Mouse (Mus musculus) liver, postnatal 0 days (tissue): ENCODE measurements around the gene Adam10. TPM values are rescaled to one million over a fixed set of nuclear protein-coding genes. Genes with fewer than 3 reads are reported as not detected.

Experiments
- ATAC-seq: fragments of 200-750 bp; cut with Nextera tagmentation; 2 replicates; pipeline ENCODE4 v1.8.0; 2017; ENCODE audit warnings: mild to moderate bottlenecking, moderate library complexity
- DNase-seq: peaks from one replicate; pipeline ENCODE4 v3.0.0-alpha.2; 2016
- H3K27ac ChIP-seq: fragments of 300-500 bp; sonication (generic); 2 replicates; pipeline ENCODE4 v1.5.1; 2014; ENCODE audit warnings: antibody characterized with exemption, moderate library complexity, mild to moderate bottlenecking, low read depth
- H3K27me3 ChIP-seq: fragments of 300-500 bp; sonication (generic); 2 replicates; pipeline ENCODE4 v1.6.1; 2014; ENCODE audit warnings: low read length, control low read depth, mixed read lengths; ENCODE audit not compliant: insufficient read depth
- H3K36me3 ChIP-seq: fragments of 300-500 bp; sonication (generic); replicated peaks from 2 replicates; pipeline ENCODE4 v1.6.1; 2014; ENCODE audit warnings: mild to moderate bottlenecking, control low read depth, low read length, moderate library complexity, mixed read lengths; ENCODE audit not compliant: insufficient read depth
- H3K4me1 ChIP-seq: fragments of 300-500 bp; sonication (generic); 2 replicates; pipeline ENCODE4 v1.6.1; 2014; ENCODE audit warnings: antibody characterized with exemption, mild to moderate bottlenecking, control low read depth; ENCODE audit not compliant: insufficient read depth
- H3K4me2 ChIP-seq: fragments of 300-500 bp; sonication (generic); 2 replicates; pipeline ENCODE4 v1.6.1; 2014; ENCODE audit warnings: low read depth, mild to moderate bottlenecking, low read length, moderate library complexity, mixed read lengths
- H3K4me3 ChIP-seq: fragments of 300-500 bp; sonication (generic); 2 replicates; pipeline ENCODE4 v1.5.1; 2014; ENCODE audit warnings: low read depth, low read length
- H3K9ac ChIP-seq: fragments of 300-500 bp; sonication (generic); replicated peaks from 2 replicates; pipeline ENCODE4 v1.6.1; 2014; ENCODE audit warnings: mild to moderate bottlenecking, moderate library complexity
- H3K9me3 ChIP-seq: fragments of 300-500 bp; sonication (generic); 2 replicates; pipeline ENCODE4 v1.6.1; 2016; ENCODE audit warnings: mild to moderate bottlenecking, control low read depth, low read length, mixed read lengths
- CTCF ChIP-seq: sonication (generic); IDR thresholded peaks from 2 replicates; pipeline ENCODE4 v1.5.1; 2016; ENCODE audit warnings: antibody characterized with exemption, low read depth
- EP300 ChIP-seq: IDR thresholded peaks from 2 replicates; pipeline ENCODE4 v1.6.1; 2016; ENCODE audit warnings: antibody characterized with exemption, low read depth, mild to moderate bottlenecking
- WGBS: fragments of 180-500 bp; shearing (Covaris S2); extraction: QIAGEN DNeasy Blood & Tissue Kit; methylation state at CpG from one replicate; pipeline ENCODE4 v1.1.7; 2014; ENCODE audit not compliant: insufficient replicate concordance; 5-methylcytosine and 5-hydroxymethylcytosine counted together
- polyA plus RNA-seq: library from polyadenylated mRNA; unstranded; fragments of >200 nt; fragmentation: Nextera tagmentation; extraction: Ambion mirVana; gene quantifications from 2 replicates; pipeline ENCODE4 v1.2.1, GENCODE M21; 2015

Gene Adam10
- polyA plus RNA-seq, 1 experiment from 2014 or later = 36.7 TPM

DNA sequence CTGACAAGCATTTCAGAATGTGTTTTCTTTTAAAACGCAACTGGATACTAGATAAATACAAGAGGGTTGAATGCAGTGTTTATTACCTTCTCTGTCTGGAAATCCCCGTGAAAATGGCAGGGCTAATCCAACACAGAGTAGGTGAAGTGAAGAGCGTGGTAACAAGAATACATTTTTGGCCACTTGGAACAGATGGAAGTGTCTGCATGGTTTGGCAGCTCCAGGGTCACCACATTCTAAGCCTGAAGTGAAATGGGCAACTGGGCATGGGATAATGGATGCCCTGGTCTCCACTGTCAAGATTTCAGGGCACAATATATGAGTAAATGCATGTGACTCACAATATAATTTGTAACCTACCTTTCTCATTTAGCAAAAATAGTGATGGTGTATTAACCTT is 103.4 kb downstream of the Adam10 start:
- Histone ChIP-seq H3K9ac (no peak overlapping the region), H3K27me3 (no peaks in the 10 kb centered on the region), H3K27ac (no peak overlapping the region), H3K4me3 (no peak overlapping the region), H3K4me2 (no peak overlapping the region), H3K4me1 (no peaks in the 10 kb centered on the region), H3K9me3 (no peaks in the 10 kb centered on the region), H3K36me3 (peaks cover 47% of the 10 kb centered on the region)
- ATAC-seq (no peak), DNase-seq (no peak)
- TF ChIP-seq CTCF (no peak), EP300 (no peak)
- WGBS = 90% methylated on average over 3 of the region's 3 CpGs

- H3K27ac ChIP-seq = no peak overlapping the region
- 86% methylated on average over 7 of the region's 7 CpGs for WGBS
- no peak overlapping the region for H3K9ac ChIP-seq
- no peak overlapping the region for H3K4me2 ChIP-seq
- no peak for TF ChIP-seq CTCF
- H3K4me3 ChIP-seq = no peak overlapping the region
- no peaks in the 10 kb centered on the region for H3K4me1 ChIP-seq
- H3K36me3 ChIP-seq = peaks cover 9% of the 10 kb centered on the region
- no peak for DNase-seq
- H3K9me3 ChIP-seq = no peaks in the 10 kb centered on the region
- H3K27me3 ChIP-seq = no peaks in the 10 kb centered on the region
- ATAC-seq = no peak
Observed at GRCm38 (mm10) chr9:70788705-70789104, 109.9 kb downstream of the Adam10 start.

GRCm38 (mm10) chr9:70790621-70791020 is 111.8 kb downstream of the Adam10 start:
- ATAC-seq (no peak), DNase-seq (no peak)
- 86% methylated on average over 4 of the region's 4 CpGs for WGBS
- no peak for TF ChIP-seq CTCF
- TF ChIP-seq EP300 = no peak
- H3K4me2 ChIP-seq = no peak overlapping the region
- H3K9me3 ChIP-seq = no peaks in the 10 kb centered on the region
- no peaks in the 10 kb centered on the region for H3K36me3 ChIP-seq
- no peaks in the 10 kb centered on the region for H3K27me3 ChIP-seq
- H3K4me1 ChIP-seq = no peaks in the 10 kb centered on the region
- H3K27ac ChIP-seq = no peak overlapping the region
- H3K9ac ChIP-seq = no peak overlapping the region
- H3K4me3 ChIP-seq = no peak overlapping the region

- ATAC-seq (no peak), DNase-seq (no peak)
- Histone ChIP-seq H3K36me3 (no peaks in the 10 kb centered on the region), H3K9ac (no peak overlapping the region), H3K4me1 (no peaks in the 10 kb centered on the region), H3K4me3 (no peak overlapping the region), H3K27me3 (no peaks in the 10 kb centered on the region), H3K9me3 (no peaks in the 10 kb centered on the region), H3K4me2 (no peak overlapping the region), H3K27ac (no peak overlapping the region)
- WGBS = 84% methylated on average over 15 of the region's 15 CpGs
- TF ChIP-seq EP300 (no peak), CTCF (no peak)
Observed at GRCm38 (mm10) chr9:70794643-70795438, 116.0 kb downstream of the Adam10 start.

DNA sequence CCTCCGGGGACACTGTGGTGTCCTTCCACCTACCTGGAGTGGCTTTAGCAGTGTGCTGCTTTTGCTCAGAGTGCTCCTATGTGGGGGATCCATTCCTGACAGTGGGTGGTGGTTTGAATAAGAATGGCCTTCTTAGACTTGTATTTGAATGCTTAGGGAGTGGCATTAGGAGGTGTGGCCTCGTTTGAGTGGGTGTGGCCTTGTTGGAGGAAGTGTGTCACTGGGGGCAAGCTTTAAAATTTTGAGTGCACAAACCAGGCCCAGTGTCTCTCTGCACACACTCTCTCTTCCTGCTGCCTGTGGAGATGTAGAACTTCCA is 116.6 kb downstream of the Adam10 start:
- no peaks in the 10 kb centered on the region for H3K4me1 ChIP-seq
- ATAC-seq = no peak
- no peak for DNase-seq
- no peak for TF ChIP-seq CTCF
- no peak for TF ChIP-seq EP300
- 61% methylated on average over 2 of the region's 2 CpGs for WGBS
- no peak overlapping the region for H3K4me2 ChIP-seq
- no peak overlapping the region for H3K9ac ChIP-seq
- H3K9me3 ChIP-seq = no peaks in the 10 kb centered on the region
- H3K27ac ChIP-seq = no peak overlapping the region
- no peaks in the 10 kb centered on the region for H3K27me3 ChIP-seq
- no peak overlapping the region for H3K4me3 ChIP-seq
- H3K36me3 ChIP-seq = no peaks in the 10 kb centered on the region

DNA sequence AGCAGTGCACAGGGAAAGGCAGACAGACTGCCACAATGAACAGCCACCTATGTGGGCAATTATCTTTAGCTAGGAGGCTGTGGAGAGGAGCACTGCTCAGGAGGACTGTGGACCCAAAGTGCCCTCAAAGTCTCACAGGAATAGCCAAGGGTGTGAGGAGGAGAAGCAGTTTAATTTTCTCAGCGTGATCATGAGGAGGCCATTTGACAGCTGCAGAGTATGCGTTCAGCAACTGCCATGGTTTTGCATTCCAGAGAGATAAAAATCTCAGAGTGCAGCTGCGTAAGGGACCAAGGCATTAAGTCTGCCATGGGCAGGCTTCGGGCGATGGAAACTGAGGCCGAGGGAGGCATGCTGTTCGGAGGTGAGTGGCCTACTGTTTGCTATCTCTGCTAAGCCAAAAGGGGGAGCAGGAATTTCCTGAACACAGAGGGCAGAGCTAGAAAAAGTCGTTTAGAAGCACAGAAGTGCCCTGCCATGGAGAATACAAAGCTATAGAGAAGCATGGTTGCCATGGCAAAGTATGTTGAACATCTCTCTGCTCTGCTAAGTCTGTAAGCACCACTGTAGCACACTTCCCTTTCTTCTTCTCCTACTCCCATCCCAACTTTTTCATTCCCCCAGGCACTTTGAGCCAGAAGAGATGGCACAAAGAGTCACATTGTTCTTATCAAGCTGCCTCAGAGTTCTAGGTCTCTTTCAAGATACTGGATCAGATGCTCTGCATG is 122.0 kb downstream of the Adam10 start:
- no peaks in the 10 kb centered on the region for H3K9me3 ChIP-seq
- no peak overlapping the region for H3K4me2 ChIP-seq
- H3K4me1 ChIP-seq = no peaks in the 10 kb centered on the region
- no peak for DNase-seq
- H3K9ac ChIP-seq = no peak overlapping the region
- TF ChIP-seq CTCF (no peak), EP300 (no peak)
- H3K27me3 ChIP-seq = no peaks in the 10 kb centered on the region
- no peak overlapping the region for H3K4me3 ChIP-seq
- no peak for ATAC-seq
- whole genome bisulfite sequencing = 62% methylated on average over 8 of the region's 8 CpGs
- no peak overlapping the region for H3K27ac ChIP-seq
- no peaks in the 10 kb centered on the region; the same call in 1 of the 2 replicates for H3K36me3 ChIP-seq
